Mouse (Mus musculus): ENCODE measurements at regions not wholly inside any gene's neighbourhood (a gene's known extent, or its start where the extent isn't known, plus 50 kb on each side); places are given as distances from the start of the nearest gene placed in this dataset.
A peak's percentile ranks its signal among the peaks of the same experiment; 100 is the strongest.

DNA sequence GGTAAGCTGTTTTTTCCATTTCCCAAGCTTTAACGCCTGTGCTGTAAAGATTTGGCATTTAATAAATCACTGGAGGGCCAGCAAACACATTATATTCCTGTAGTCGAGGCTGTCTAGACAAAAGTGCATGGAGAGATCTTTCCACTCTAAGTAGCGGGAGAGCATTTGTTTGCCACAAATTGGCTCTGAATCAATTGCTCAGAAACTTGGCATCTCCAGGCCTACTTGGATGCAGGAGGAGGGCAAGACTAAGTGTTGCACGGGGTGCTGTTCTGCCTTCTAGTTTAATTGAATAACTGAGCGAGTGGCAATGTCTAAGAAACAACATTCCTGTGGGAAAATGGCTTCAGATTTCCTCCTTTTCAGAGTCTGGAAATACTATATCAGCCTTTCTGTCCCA, 438.7 kb downstream of the Hace1 start:
- H3K27ac ChIP-seq (replicated peaks; ENCODE audit: low read depth, low read length): no peak overlapping the region
- WGBS: 53% methylated on average over 5 of the region's 5 CpGs
- no peak for ATAC-seq (ENCODE audit: low read depth)

DNA sequence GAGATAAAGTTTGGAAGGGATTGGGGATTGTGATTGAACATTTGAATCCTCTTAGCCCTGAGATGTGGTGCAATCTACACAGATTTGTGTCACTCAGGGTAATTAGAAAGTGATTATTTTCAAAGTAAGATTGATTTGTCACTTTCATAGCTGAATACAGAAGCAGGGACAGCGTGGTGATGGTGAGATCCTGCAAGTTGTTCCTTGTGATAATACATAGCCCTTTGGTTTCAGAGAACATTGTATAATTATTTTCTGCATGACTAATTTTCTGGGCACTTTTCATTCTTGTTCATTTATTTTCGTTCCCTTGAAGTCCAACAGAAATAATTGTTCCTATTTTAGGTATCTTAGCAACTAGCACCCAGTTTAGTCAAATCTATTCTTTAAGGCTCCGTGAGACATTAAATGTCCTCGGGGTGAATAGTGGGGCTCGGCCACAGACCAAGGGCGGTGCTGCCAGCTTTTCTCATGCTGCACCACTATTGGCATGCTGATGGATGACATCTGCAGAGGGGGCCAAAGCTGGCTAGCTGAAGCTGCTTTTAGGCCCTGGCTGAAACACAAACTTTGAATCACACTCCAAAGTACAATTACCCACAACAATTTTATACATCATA, 468.0 kb downstream of the Hace1 start:
- H3K9ac ChIP-seq (ENCODE audit: low read depth, low read length): no peak overlapping the region
- H3K27me3 ChIP-seq (replicated peaks; ENCODE audit: control insufficient read depth, insufficient read depth, low read length): no peaks in the 10 kb centered on the region
- WGBS: 51% methylated on average over 6 of the region's 6 CpGs
- no peaks in the 10 kb centered on the region for H3K36me3 ChIP-seq (ENCODE audit: control insufficient read depth, insufficient read depth, low read length)
- no peaks in the 10 kb centered on the region for H3K4me1 ChIP-seq (ENCODE audit: control insufficient read depth, insufficient read depth, low read length)
- H3K9me3 ChIP-seq (ENCODE audit: control insufficient read depth, low read length): no peaks in the 10 kb centered on the region
- DNase-seq (ENCODE audit: low spot score) (no peak), ATAC-seq (ENCODE audit: low read depth) (no peak)
- H3K4me2 ChIP-seq (ENCODE audit: low read depth, low read length): no peak overlapping the region
- H3K4me3 ChIP-seq (ENCODE audit: low read depth, low read length): no peak overlapping the region
- H3K27ac ChIP-seq (replicated peaks; ENCODE audit: low read depth, low read length): no peak overlapping the region

More for the DNA sequence above, 438.7 kb downstream of the Hace1 start:
- DNase-seq (ENCODE audit: low spot score): peak; percentile 35
- Histone ChIP-seq H3K4me1 (ENCODE audit: control insufficient read depth, insufficient read depth, low read length) (no peaks in the 10 kb centered on the region), H3K9ac (ENCODE audit: low read depth, low read length) (no peak overlapping the region), H3K27me3 (replicated peaks; ENCODE audit: control insufficient read depth, insufficient read depth, low read length) (0 out of 2 replicates have a peak, but pooled peaks cover 2% of the 10 kb centered on the region), H3K4me2 (ENCODE audit: low read depth, low read length) (no peak overlapping the region), H3K36me3 (ENCODE audit: control insufficient read depth, insufficient read depth, low read length) (no peaks in the 10 kb centered on the region), H3K4me3 (ENCODE audit: low read depth, low read length) (no peak overlapping the region), H3K9me3 (ENCODE audit: control insufficient read depth, low read length) (no peaks in the 10 kb centered on the region)

DNA sequence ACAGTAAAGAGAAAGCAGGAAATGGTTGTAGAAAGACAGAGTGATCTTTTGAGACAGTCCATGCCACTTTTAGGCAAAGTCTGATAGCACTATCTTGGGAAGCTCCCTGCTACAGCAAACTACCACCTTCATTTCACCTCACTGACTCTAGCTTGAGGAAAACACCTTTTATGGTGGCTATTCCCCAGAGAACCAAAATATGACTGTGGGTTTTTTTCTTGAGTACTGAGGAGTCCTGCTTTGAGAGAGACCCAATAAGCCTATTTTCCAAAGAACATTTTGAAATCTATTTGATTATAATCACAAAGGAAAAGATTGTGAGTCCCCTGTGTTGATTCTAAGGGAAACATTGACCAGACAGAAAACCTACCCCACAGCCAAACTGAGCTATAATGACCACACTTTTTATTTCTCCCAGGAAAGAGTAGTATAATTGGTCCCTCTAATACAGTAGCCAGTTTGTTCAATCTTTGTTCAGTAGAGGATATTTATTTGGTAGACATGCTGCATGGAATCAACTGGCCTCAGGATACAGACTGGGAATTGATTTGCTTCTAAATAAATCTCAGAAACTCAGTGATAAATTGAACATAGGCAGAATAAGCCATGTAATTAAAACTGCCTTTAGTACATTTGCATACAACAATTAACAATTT, 468.6 kb downstream of the Hace1 start:
- no peak for ATAC-seq (ENCODE audit: low read depth)
- Histone ChIP-seq H3K4me1 (ENCODE audit: control insufficient read depth, insufficient read depth, low read length) (no peaks in the 10 kb centered on the region), H3K36me3 (ENCODE audit: control insufficient read depth, insufficient read depth, low read length) (no peaks in the 10 kb centered on the region), H3K27ac (replicated peaks; ENCODE audit: low read depth, low read length) (no peak overlapping the region), H3K27me3 (replicated peaks; ENCODE audit: control insufficient read depth, insufficient read depth, low read length) (no peaks in the 10 kb centered on the region), H3K9me3 (ENCODE audit: control insufficient read depth, low read length) (no peaks in the 10 kb centered on the region), H3K9ac (ENCODE audit: low read depth, low read length) (no peak overlapping the region), H3K4me2 (ENCODE audit: low read depth, low read length) (no peak overlapping the region), H3K4me3 (ENCODE audit: low read depth, low read length) (no peak overlapping the region)
- DNase-seq (ENCODE audit: low spot score): no peak

DNA sequence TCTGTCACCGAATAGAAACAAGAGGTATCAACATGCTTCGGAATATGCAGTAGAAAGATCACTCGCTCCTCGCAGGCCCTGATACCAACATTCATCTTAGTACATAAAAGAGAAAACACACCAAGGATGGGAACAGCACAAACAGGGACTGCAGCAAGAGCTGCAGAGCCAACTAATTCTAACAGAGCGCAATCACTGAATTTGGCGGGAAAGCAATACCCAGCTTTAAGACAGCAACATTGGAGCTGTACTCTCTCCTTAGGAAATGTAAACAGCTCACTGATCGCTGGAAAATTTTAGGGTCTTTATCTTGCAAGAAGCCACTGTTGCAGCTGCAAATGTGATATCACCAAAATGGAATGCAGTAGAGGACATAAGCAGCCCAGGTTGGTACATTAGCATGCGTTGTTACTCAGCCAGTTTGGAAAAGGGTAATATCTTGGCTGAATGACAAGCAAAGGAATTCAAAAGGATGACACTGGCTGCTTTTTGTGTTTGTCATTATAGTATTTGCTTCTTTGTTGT, 469.3 kb downstream of the Hace1 start:
- no peak overlapping the region for H3K4me2 ChIP-seq (ENCODE audit: low read depth, low read length)
- H3K9me3 ChIP-seq (ENCODE audit: control insufficient read depth, low read length): no peaks in the 10 kb centered on the region
- ATAC-seq (ENCODE audit: low read depth) (no peak), DNase-seq (ENCODE audit: low spot score) (no peak)
- H3K27ac ChIP-seq (replicated peaks; ENCODE audit: low read depth, low read length): no peak overlapping the region
- no peak overlapping the region for H3K9ac ChIP-seq (ENCODE audit: low read depth, low read length)
- no peaks in the 10 kb centered on the region for H3K36me3 ChIP-seq (ENCODE audit: control insufficient read depth, insufficient read depth, low read length)
- no peak overlapping the region for H3K4me3 ChIP-seq (ENCODE audit: low read depth, low read length)
- no peaks in the 10 kb centered on the region for H3K4me1 ChIP-seq (ENCODE audit: control insufficient read depth, insufficient read depth, low read length)
- WGBS: 70% methylated on average over 8 of the region's 8 CpGs
- no peaks in the 10 kb centered on the region for H3K27me3 ChIP-seq (replicated peaks; ENCODE audit: control insufficient read depth, insufficient read depth, low read length)

DNA sequence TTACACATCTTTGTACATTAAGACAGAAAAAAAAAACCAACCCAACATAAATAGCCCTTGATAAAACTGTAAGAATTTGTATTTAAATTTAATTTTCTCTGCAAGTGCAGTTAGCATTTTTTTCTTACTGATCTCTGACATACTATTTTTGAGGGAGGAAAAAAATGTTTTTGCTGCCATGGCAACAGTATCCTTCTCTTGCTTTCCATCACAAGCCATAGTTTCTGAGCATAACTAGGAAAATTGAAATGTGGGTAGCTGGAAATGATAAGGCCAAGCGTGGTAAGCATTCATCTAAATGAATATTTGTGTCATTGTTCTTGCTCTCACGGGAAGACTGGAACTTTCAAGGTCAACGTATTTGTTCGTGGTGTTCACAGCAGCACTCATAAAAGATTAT, 470.0 kb downstream of the Hace1 start:
- DNase-seq (ENCODE audit: low spot score) (no peak), ATAC-seq (ENCODE audit: low read depth) (no peak)
- Histone ChIP-seq H3K9me3 (ENCODE audit: control insufficient read depth, low read length) (no peaks in the 10 kb centered on the region), H3K9ac (ENCODE audit: low read depth, low read length) (no peak overlapping the region), H3K4me2 (ENCODE audit: low read depth, low read length) (no peak overlapping the region), H3K27me3 (replicated peaks; ENCODE audit: control insufficient read depth, insufficient read depth, low read length) (no peaks in the 10 kb centered on the region), H3K27ac (replicated peaks; ENCODE audit: low read depth, low read length) (no peak overlapping the region), H3K4me3 (ENCODE audit: low read depth, low read length) (no peak overlapping the region), H3K4me1 (ENCODE audit: control insufficient read depth, insufficient read depth, low read length) (no peaks in the 10 kb centered on the region), H3K36me3 (ENCODE audit: control insufficient read depth, insufficient read depth, low read length) (no peaks in the 10 kb centered on the region)
- WGBS: 74% methylated on average over 4 of the region's 4 CpGs

DNA sequence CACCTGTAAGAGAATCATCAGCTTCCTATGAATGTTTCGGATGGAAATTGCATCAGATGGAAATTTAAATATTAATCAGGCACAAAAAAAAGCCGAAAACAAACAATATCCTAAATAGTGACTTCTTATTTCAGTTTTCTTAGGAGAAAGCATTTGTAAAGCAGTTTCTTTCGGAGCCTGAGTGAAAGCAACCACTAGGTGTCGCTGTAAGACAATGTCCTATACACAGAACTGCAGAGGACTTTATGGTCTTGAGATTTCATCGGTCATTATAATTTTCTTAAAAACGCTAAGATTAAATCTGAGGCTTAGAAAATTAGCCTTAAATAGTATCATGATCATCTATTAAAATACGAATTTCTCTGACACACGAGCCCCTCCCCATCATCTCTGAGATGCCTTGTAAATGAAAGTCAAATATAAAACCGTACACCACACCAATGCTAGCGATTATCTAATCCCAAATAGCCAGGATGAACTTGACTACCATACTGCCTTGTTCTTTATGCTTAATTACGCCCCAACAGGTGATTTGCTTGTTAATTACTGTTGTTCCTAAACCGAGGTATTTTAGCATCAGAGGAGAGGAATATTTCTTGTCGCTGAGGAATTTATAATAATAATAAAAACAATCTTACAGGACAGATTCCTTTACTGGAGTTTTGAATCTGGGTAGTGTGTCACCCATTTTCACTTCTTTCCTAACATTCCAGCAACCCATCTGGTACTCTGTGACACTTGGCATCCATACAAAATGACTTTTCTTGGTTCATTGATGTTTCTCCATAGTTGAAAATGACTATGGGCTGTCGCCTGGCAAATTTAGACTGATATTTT, 480.0 kb downstream of the Hace1 start:
- DNase-seq (ENCODE audit: low spot score) (peak; percentile 80), ATAC-seq (ENCODE audit: low read depth) (no peak)
- Histone ChIP-seq H3K4me1 (ENCODE audit: control insufficient read depth, insufficient read depth, low read length) (no peaks in the 10 kb centered on the region), H3K4me3 (ENCODE audit: low read depth, low read length) (no peak overlapping the region), H3K4me2 (ENCODE audit: low read depth, low read length) (peak overlapping the region; percentile 29; the same call in 1 of the 2 replicates), H3K36me3 (ENCODE audit: control insufficient read depth, insufficient read depth, low read length) (no peaks in the 10 kb centered on the region), H3K9ac (ENCODE audit: low read depth, low read length) (no peak overlapping the region), H3K27me3 (replicated peaks; ENCODE audit: control insufficient read depth, insufficient read depth, low read length) (no peaks in the 10 kb centered on the region), H3K27ac (replicated peaks; ENCODE audit: low read depth, low read length) (no peak overlapping the region), H3K9me3 (ENCODE audit: control insufficient read depth, low read length) (no peaks in the 10 kb centered on the region)
- WGBS: 27% methylated on average over 14 of the region's 14 CpGs

DNA sequence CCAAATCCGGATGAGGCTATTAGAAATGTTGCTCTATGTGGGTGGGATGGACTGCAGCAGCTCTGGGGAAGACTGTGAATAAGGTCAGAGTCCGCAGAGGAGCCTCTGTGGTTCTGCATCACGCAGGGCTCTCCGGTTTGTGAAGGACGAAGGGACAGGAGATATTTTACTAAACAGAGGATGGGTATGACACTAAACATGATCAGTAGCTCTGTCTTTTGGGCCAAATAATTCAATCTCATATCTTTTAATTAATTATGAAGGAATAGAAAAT, 480.5 kb downstream of the Hace1 start:
- Histone ChIP-seq H3K9me3 (ENCODE audit: control insufficient read depth, low read length) (no peaks in the 10 kb centered on the region), H3K36me3 (ENCODE audit: control insufficient read depth, insufficient read depth, low read length) (no peaks in the 10 kb centered on the region), H3K4me3 (ENCODE audit: low read depth, low read length) (no peak overlapping the region), H3K27ac (replicated peaks; ENCODE audit: low read depth, low read length) (no peak overlapping the region), H3K9ac (ENCODE audit: low read depth, low read length) (no peak overlapping the region), H3K27me3 (replicated peaks; ENCODE audit: control insufficient read depth, insufficient read depth, low read length) (no peaks in the 10 kb centered on the region), H3K4me1 (ENCODE audit: control insufficient read depth, insufficient read depth, low read length) (no peaks in the 10 kb centered on the region), H3K4me2 (ENCODE audit: low read depth, low read length) (no peak overlapping the region)
- 78% methylated on average over 5 of the region's 5 CpGs for WGBS
- DNase-seq (ENCODE audit: low spot score) (no peak), ATAC-seq (ENCODE audit: low read depth) (no peak)

DNA sequence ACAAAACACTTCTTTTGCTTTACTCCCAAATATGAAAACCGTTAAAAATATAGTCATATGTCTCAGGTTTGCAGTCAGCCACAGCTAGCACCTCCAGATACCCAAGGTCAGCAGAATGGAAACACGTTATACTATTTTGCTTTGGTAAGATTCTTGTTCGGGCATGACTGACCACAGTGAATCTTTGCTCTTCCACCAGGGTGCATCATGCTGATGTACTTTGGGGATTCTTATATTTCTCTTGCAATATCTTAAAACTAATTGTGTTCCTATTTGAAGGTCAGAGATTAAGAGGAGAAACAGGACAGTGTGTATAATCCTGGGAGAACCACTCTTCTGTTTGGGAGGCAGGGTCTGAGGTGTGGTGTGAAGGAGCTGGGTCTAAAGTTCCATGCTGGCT, 481.7 kb downstream of the Hace1 start:
- WGBS: 69% methylated on average over 3 of the region's 3 CpGs

More for the DNA sequence above, 481.7 kb downstream of the Hace1 start:
- no peaks in the 10 kb centered on the region for H3K27me3 ChIP-seq (replicated peaks; ENCODE audit: control insufficient read depth, insufficient read depth, low read length)
- no peak overlapping the region for H3K9ac ChIP-seq (ENCODE audit: low read depth, low read length)
- no peaks in the 10 kb centered on the region for H3K4me1 ChIP-seq (ENCODE audit: control insufficient read depth, insufficient read depth, low read length)
- ATAC-seq (ENCODE audit: low read depth): no peak
- H3K27ac ChIP-seq (replicated peaks; ENCODE audit: low read depth, low read length): no peak overlapping the region
- no peak overlapping the region for H3K4me2 ChIP-seq (ENCODE audit: low read depth, low read length)
- DNase-seq (ENCODE audit: low spot score): no peak
- H3K9me3 ChIP-seq (ENCODE audit: control insufficient read depth, low read length): no peaks in the 10 kb centered on the region
- no peaks in the 10 kb centered on the region for H3K36me3 ChIP-seq (ENCODE audit: control insufficient read depth, insufficient read depth, low read length)
- no peak overlapping the region for H3K4me3 ChIP-seq (ENCODE audit: low read depth, low read length)
